Mouse (Mus musculus) cortical plate, adult 2 months (tissue): ENCODE results near the gene P4ha2.

ENCODE experiments used
- CTCF ChIP-seq: fragments of 200-500 bp; IDR thresholded peaks from 2 replicates; pipeline ENCODE4 v1.5.1; 2011; ENCODE audit warnings: mild to moderate bottlenecking, control low read depth, low read length; ENCODE audit not compliant: insufficient read depth; ENCODE audit errors: extremely low read depth
- POLR2A ChIP-seq: fragments of 200-500 bp; IDR thresholded peaks from 2 replicates; pipeline ENCODE4 v1.6.1; 2011; ENCODE audit warnings: mild to moderate bottlenecking, low read length, control low read depth; ENCODE audit not compliant: insufficient read depth; ENCODE audit errors: extremely low read depth

DNA sequence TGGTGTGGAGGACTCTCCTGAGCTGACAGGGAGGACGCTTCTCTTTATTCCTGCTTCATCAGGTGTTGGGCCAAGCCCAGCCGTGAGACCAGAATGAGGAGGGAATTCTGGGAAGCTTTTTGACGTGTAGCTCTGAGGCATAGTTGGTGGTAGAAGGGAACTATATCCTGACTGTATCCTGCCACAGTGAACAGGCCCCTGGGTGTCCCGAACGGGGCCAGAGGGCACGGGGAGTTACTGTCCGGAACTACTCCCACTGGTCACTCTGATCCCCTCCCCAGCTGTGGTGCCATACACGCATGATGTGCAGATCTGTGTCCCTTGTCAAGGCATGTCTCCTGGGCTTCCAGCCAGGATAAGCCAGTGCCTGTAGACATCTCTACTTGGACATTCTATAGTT lies 15.4 kb downstream of the P4ha2 start:
- TF ChIP-seq CTCF: no peak
- TF ChIP-seq POLR2A: no peak
